Mouse (Mus musculus) midbrain, embryonic 16.5 days (tissue): Measurements from ENCODE around the gene Aldh3b1. TPM values are rescaled to one million over a fixed set of nuclear protein-coding genes. Genes with fewer than 3 reads are reported as not detected.

Experiments
- ATAC-seq: fragments of 200-750 bp; cut with Nextera tagmentation; 2 replicates; pipeline ENCODE4 v1.8.0; 2017; ENCODE audit warnings: moderate TSS enrichment
- H3K27ac ChIP-seq: fragments of 300-500 bp; sonication (generic); 2 replicates; pipeline ENCODE4 v1.5.1; 2014; ENCODE audit warnings: mild to moderate bottlenecking, low read length, mixed read lengths
- H3K27me3 ChIP-seq: fragments of 300-500 bp; sonication (generic); 2 replicates; pipeline ENCODE4 v1.6.1; 2014; ENCODE audit warnings: low read depth, low read length, mixed read lengths; ENCODE audit not compliant: control insufficient read depth, insufficient read depth
- H3K36me3 ChIP-seq: fragments of 300-500 bp; sonication (generic); 2 replicates; pipeline ENCODE4 v1.6.1; 2014; ENCODE audit warnings: mild to moderate bottlenecking, low read length, moderate library complexity, mixed read lengths; ENCODE audit not compliant: control insufficient read depth, insufficient read depth
- H3K4me1 ChIP-seq: fragments of 300-500 bp; sonication (generic); 2 replicates; pipeline ENCODE4 v1.6.1; 2014; ENCODE audit warnings: mild to moderate bottlenecking, low read length, mixed read lengths; ENCODE audit not compliant: control insufficient read depth, insufficient read depth
- H3K4me2 ChIP-seq: fragments of 300-500 bp; sonication (generic); 2 replicates; pipeline ENCODE4 v1.6.1; 2014; ENCODE audit warnings: mild to moderate bottlenecking, low read length, mixed read lengths
- H3K4me3 ChIP-seq: fragments of 300-500 bp; sonication (generic); 2 replicates; pipeline ENCODE4 v1.5.1; 2014; ENCODE audit warnings: low read depth, mild to moderate bottlenecking, low read length, moderate library complexity, mixed read lengths
- H3K9ac ChIP-seq: fragments of 300-500 bp; sonication (generic); 2 replicates; pipeline ENCODE4 v1.6.1; 2014; ENCODE audit warnings: low read depth, low read length, mixed read lengths
- H3K9me3 ChIP-seq: fragments of 300-500 bp; sonication (generic); replicated peaks from 2 replicates; pipeline ENCODE4 v1.6.1; 2014; ENCODE audit warnings: mild to moderate bottlenecking, low read length, mixed read lengths; ENCODE audit not compliant: control insufficient read depth, poor library complexity, severe bottlenecking
- WGBS: fragments of 180-500 bp; shearing (Covaris S2); extraction: QIAGEN DNeasy Blood & Tissue Kit; methylation state at CpG from one replicate; pipeline ENCODE4 v1.1.7; 2014; 5-methylcytosine and 5-hydroxymethylcytosine counted together
- polyA plus RNA-seq: library from polyadenylated mRNA; unstranded; fragments of >200 nt; fragmentation: Nextera tagmentation; extraction: Ambion mirVana; gene quantifications from 2 replicates; pipeline ENCODE4 v1.2.1, GENCODE M21; 2015

The Aldh3b1 gene
- polyA plus RNA-seq, 1 experiment from 2014 or later: 2.0 TPM

GRCm38 (mm10) chr19:3948546-3948945, 18.9 kb upstream of the Aldh3b1 start:
- H3K9ac ChIP-seq: no peak overlapping the region
- ATAC-seq: no peak
- no peaks in the 10 kb centered on the region for H3K9me3 ChIP-seq
- no peaks in the 10 kb centered on the region for H3K4me1 ChIP-seq
- 71% methylated on average over 14 of the region's 14 CpGs for WGBS
- H3K27ac ChIP-seq: no peak overlapping the region
- H3K4me2 ChIP-seq: no peak overlapping the region
- no peaks in the 10 kb centered on the region for H3K36me3 ChIP-seq
- H3K27me3 ChIP-seq: no peaks in the 10 kb centered on the region
- no peak overlapping the region for H3K4me3 ChIP-seq

DNA sequence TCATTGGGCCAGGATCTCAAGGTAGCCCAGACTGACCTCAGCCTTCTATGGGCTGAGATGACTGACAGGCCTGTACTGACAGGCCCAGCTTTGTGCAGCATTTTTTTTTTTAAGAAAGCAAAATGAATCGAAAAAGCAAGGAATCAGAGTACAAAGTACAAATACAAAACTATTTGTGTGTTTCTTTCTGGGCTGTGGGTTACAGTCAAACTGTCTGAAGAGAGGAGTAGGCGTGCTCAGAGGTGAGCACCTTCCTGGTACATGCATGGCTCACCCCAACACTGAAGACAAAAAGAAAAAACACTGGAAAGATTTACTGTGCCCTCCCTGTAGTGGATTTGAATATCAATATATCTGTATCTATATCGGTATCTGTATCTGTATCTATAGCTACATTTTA, 18.2 kb upstream of the Aldh3b1 start:
- WGBS: 77% methylated on average over 3 of the region's 3 CpGs
- no peaks in the 10 kb centered on the region for H3K36me3 ChIP-seq
- no peak for ATAC-seq
- H3K4me3 ChIP-seq: no peak overlapping the region
- H3K4me1 ChIP-seq: no peaks in the 10 kb centered on the region
- peaks cover 2% of the 10 kb centered on the region for H3K27me3 ChIP-seq
- no peak overlapping the region for H3K9ac ChIP-seq
- no peak overlapping the region for H3K4me2 ChIP-seq
- no peaks in the 10 kb centered on the region for H3K9me3 ChIP-seq
- no peak overlapping the region for H3K27ac ChIP-seq

DNA sequence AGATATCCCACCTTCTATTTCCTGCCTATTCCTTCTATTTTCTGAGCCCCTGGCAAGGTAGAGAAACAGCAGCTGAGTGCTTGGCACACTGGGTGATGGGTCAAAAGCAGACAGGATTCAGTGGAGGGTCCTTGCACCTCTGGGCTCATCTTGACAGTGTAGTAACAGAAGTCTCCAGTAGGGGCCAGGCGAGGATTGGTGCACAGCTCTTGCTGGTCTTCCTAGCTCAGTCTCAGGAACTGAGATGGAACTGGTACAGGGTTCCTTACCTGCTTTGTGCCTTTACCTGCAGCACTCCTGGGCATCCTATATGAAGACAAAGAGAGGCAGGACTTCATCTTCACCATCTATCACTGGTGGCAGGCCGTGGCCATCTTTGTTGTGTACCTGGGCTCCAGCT, 17.1 kb upstream of the Aldh3b1 start:
- Histone ChIP-seq H3K9ac (no peak overlapping the region), H3K9me3 (no peaks in the 10 kb centered on the region), H3K27me3 (peaks cover 3% of the 10 kb centered on the region), H3K4me1 (no peaks in the 10 kb centered on the region), H3K4me3 (no peak overlapping the region), H3K27ac (no peak overlapping the region), H3K36me3 (no peaks in the 10 kb centered on the region), H3K4me2 (no peak overlapping the region)
- 13% methylated on average over 2 of the region's 2 CpGs for WGBS
- peak; percentile 58; the same call in 1 of the 2 replicates for ATAC-seq

GRCm38 (mm10) chr19:3945872-3946564, 16.4 kb upstream of the Aldh3b1 start:
- H3K27ac ChIP-seq: no peak overlapping the region

DNA sequence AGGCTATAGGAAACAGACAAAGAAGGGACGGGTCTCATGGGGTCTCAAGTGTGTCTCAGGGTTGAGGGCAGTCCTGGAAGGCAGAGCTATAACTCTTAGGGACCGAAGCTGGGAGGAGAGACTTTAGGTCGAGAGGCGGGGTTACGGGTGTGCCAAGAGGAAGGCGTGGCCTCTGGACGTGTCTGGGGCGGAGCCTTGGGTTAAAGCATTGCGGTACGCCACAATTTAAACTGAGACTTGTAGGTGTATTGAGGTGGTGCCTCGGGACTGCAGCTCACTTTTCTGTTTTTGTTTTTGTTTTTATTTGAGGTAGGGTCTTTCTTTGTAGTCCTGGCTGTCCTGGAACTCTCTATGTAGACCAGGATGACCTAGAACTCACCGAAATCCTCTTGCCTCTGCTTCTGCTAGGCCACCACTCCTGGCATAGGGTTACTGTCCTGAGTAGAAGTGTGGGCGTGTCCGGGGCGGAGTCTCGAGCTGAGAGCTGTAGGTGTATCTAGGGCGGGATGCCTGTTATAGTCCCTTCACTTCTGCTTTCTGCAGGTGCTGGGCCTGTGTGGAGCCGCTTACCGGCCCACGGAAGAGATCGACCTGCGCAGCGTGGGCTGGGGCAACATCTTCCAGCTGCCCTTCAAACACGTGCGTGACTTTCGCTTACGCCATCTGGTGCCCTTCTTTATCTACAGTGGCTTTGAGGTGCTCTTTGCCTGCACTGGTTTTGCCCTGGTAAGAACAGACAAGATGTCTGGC, 13.6 kb upstream of the Aldh3b1 start:
- H3K36me3 ChIP-seq: no peaks in the 10 kb centered on the region
- no peak overlapping the region for H3K9ac ChIP-seq
- no peak overlapping the region for H3K4me3 ChIP-seq
- H3K4me2 ChIP-seq: no peak overlapping the region
- 25% methylated on average over 27 of the region's 27 CpGs for WGBS
- H3K9me3 ChIP-seq: no peaks in the 10 kb centered on the region
- no peaks in the 10 kb centered on the region for H3K4me1 ChIP-seq
- ATAC-seq: no peak
- peaks cover 3% of the 10 kb centered on the region for H3K27me3 ChIP-seq
- H3K27ac ChIP-seq: no peak overlapping the region

More at GRCm38 (mm10) chr19:3945872-3946564, 16.4 kb upstream of the Aldh3b1 start:
- WGBS: 34% methylated on average over 10 of the region's 10 CpGs
- H3K4me2 ChIP-seq: no peak overlapping the region
- no peak overlapping the region for H3K9ac ChIP-seq
- no peaks in the 10 kb centered on the region for H3K4me1 ChIP-seq
- no peaks in the 10 kb centered on the region for H3K36me3 ChIP-seq
- H3K9me3 ChIP-seq: no peaks in the 10 kb centered on the region
- H3K4me3 ChIP-seq: no peak overlapping the region
- H3K27me3 ChIP-seq: peaks cover 3% of the 10 kb centered on the region
- ATAC-seq: no peak

DNA sequence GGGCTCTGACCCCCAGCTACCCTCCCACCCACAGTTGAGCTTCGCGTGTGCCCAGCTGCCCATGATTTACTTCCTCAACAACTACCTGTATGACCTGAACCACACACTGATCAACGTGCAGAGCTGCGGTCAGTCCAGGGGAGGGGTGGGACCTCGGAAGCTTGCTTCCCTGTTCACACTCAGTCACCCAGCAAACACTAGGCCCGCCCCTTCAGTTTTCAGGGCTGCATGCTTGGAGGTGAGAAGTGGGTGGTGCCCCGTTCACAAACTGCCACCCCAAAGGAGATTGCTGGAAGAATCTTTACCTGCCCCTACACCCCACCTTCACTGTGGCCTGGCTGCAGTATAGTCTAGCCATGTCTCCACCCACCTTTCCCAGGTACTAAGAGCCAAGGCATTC, 12.7 kb upstream of the Aldh3b1 start:
- Histone ChIP-seq H3K27me3 (peaks cover 3% of the 10 kb centered on the region), H3K27ac (no peak overlapping the region), H3K9ac (no peak overlapping the region), H3K4me1 (no peaks in the 10 kb centered on the region), H3K9me3 (no peaks in the 10 kb centered on the region), H3K36me3 (no peaks in the 10 kb centered on the region), H3K4me3 (no peak overlapping the region), H3K4me2 (no peak overlapping the region)
- ATAC-seq: no peak
- WGBS: 82% methylated on average over 7 of the region's 7 CpGs

DNA sequence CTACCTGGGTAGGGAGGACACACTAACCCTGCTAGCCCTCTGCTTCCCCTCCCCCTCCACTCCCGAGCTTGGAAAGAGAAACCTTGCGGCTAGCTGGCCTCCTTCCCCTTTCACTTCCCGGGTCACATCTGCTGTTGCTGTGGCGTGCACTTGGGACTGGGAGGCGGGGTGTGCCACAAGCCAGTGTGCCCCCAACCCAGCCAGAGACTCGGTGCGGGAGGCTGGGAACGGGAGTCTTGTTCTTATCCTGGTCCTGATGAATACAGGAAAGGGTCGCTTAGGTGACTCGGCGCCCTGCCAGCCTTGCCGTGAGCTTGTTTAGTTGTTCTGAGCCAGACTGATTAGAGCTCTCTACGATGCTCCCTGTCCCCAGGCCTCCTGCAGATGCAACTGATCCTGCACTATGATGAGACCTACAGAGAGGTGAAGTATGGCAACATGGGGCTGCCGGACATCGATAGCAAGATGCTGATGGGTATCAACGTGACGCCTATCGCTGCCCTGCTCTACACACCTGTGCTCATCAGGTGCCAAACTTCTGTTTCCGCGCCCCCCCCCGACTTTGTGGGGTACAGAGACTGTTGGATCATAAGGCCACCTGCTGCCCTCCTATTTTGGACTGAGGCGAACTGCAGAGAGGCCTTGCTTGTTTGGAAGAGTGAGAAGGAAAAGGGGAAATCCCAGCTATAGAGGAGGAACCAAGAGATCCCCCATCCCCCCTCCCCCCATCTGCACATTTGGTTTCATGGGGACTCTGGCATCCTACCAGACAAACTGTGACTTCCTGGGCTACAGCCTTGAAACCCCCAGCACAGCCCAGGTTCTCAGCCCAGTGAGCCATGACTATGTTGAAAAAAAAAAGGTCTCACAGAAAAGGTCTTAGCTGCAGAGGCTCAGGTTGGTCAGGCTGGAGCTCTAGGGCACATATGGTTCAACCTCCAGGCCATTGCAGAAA, 6.6 kb upstream of the Aldh3b1 start:
- ATAC-seq: no peak
- Histone ChIP-seq H3K27ac (no peak overlapping the region), H3K9me3 (no peaks in the 10 kb centered on the region), H3K36me3 (no peaks in the 10 kb centered on the region), H3K9ac (peak overlapping the region; percentile 51), H3K4me2 (peak overlapping the region; percentile 65), H3K27me3 (peaks cover 8% of the 10 kb centered on the region), H3K4me1 (peaks cover 11% of the 10 kb centered on the region), H3K4me3 (peak overlapping the region; percentile 40)
- WGBS: 6% methylated on average over 22 of the region's 22 CpGs

- Histone ChIP-seq H3K4me3 (peak within 1 kb of the TSS; percentile 40), H3K4me1 (peaks cover 11% of the 10 kb centered on the region), H3K27ac (no peak within 1 kb of the TSS), H3K27me3 (peaks cover 8% of the 10 kb centered on the region), H3K36me3 (no peaks in the 10 kb centered on the region), H3K4me2 (peak within 1 kb of the TSS; percentile 65), H3K9ac (peak within 1 kb of the TSS; percentile 51), H3K9me3 (no peaks in the 10 kb centered on the region)
- 8% methylated on average over 38 of the region's 42 CpGs for WGBS
- peak; percentile 51; the same call in 1 of the 2 replicates for ATAC-seq
Observed at GRCm38 (mm10) chr19:3935032-3935895, 5.7 kb upstream of the Aldh3b1 start, which contains the start of gene Unc93b1. Unc93b1 (plus strand) TSS chr19:3935186.
